Mouse (Mus musculus) heart, adult 2 months (tissue): Measurements from ENCODE around the gene Ccdc58. TPM values are rescaled to one million over a fixed set of nuclear protein-coding genes. Genes with fewer than 3 reads are reported as not detected.
"Not testable (repeated sequence)": the region's sequence is repeated elsewhere in the genome, so short reads cannot be mapped to it uniquely, and the experiment has no call there.

Source experiments
- DNase-seq, 2 experiments: peaks; one replicate each; pipeline ENCODE4 v3.0.0; 2021
- H3K27ac ChIP-seq: fragments of 200-600 bp; 2 replicates; pipeline ENCODE4 v1.8.1; 2022
- H3K27me3 ChIP-seq: fragments of 200-500 bp; 2 replicates; pipeline ENCODE4 v1.6.1; 2012; ENCODE audit warnings: mild to moderate bottlenecking, low read length, inconsistent platforms, mixed read lengths; ENCODE audit not compliant: control insufficient read depth, insufficient read depth
- H3K36me3 ChIP-seq: fragments of 200-500 bp; 2 replicates; pipeline ENCODE4 v1.6.1; 2012; ENCODE audit warnings: low read length, inconsistent platforms; ENCODE audit not compliant: control insufficient read depth, insufficient read depth
- H3K4me1 ChIP-seq: fragments of 200-500 bp; 2 replicates; pipeline ENCODE4 v1.6.1; 2011; ENCODE audit warnings: low read length; ENCODE audit not compliant: control insufficient read depth, insufficient read depth
- H3K4me3 ChIP-seq: fragments of 200-600 bp; 2 replicates; pipeline ENCODE4 v1.8.1; 2022
- H3K79me2 ChIP-seq: fragments of 200-500 bp; replicated peaks from 2 replicates; pipeline ENCODE4 v1.6.1; 2012; ENCODE audit warnings: mild to moderate bottlenecking, inconsistent platforms, low read length, moderate library complexity, mixed read lengths; ENCODE audit not compliant: control insufficient read depth, insufficient read depth
- H3K9ac ChIP-seq: fragments of 200-500 bp; 2 replicates; pipeline ENCODE4 v1.6.1; 2012; ENCODE audit warnings: low read depth, mild to moderate bottlenecking, control low read depth, inconsistent platforms, low read length, mixed read lengths
- CTCF ChIP-seq: fragments of 200-600 bp; IDR thresholded peaks from 2 replicates; pipeline ENCODE4 v1.8.1; 2022; ENCODE audit warnings: antibody characterized with exemption, mild to moderate bottlenecking, moderate library complexity
- EP300 ChIP-seq: fragments of 200-500 bp; IDR thresholded peaks from 2 replicates; pipeline ENCODE4 v1.6.1; 2011; ENCODE audit warnings: low read depth, low read length, control low read depth; ENCODE audit not compliant: insufficient read depth
- POLR2A ChIP-seq: fragments of 200-500 bp; IDR thresholded peaks from 2 replicates; pipeline ENCODE4 v1.6.1; 2011; ENCODE audit warnings: mild to moderate bottlenecking, low read depth, low read length, control low read depth; ENCODE audit not compliant: insufficient read depth
- WGBS: fragments of 180-500 bp; shearing (Covaris S2); methylation state at CpG from one replicate; pipeline ENCODE4 v1.1.7; 2018; 5-methylcytosine and 5-hydroxymethylcytosine counted together
- intact Hi-C: fragments of 180-260 bp; cut with DNase I; formaldehyde crosslinking; loops from one replicate; pipeline ENCODE4 v1.15.1; 2025
- polyA plus RNA-seq: library from polyadenylated mRNA; depleted of rRNA; stranded (reverse); fragments of >200 nt; gene quantifications from 2 replicates; pipeline ENCODE4 v1.2.3, GENCODE M21; 2012; rRNA removed
- total RNA-seq, 2 experiments: library from RNA; stranded (reverse); gene quantifications; 2 replicates each; pipeline ENCODE4 v1.2.3; 2021

Gene Ccdc58
- total and polyA plus RNA-seq, 3 experiments = 14.0 to 33.3 (median 31.1) TPM

DNA sequence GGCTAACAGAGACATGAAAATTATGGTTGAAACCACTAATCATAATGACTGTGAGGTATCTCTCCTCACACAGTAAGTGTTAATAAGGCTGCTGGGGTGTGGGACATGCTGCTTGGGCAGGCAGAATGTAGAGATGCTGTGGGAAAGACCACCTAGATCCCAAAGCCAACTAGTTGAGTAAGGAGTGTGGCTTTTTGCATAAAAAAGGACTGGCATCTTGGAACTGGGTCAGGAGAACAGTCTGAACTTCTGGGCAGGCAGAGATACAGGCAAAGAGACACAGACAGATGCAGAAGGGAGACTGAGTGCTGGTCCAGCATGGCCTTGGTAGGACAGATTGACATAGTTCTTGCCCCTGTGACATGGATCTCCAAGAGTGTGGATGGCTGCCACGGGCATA lies 30.0 kb downstream of the Ccdc58 start:
- no peak for TF ChIP-seq EP300
- no peak for TF ChIP-seq CTCF
- TF ChIP-seq POLR2A = no peak
- Histone ChIP-seq H3K4me3 (no peak overlapping the region), H3K4me1 (no peaks in the 10 kb centered on the region), H3K27ac (no peak overlapping the region), H3K9ac (no peak overlapping the region), H3K27me3 (no peaks in the 10 kb centered on the region), H3K79me2 (no peaks in the 10 kb centered on the region), H3K36me3 (no peaks in the 10 kb centered on the region)
- no peak for DNase-seq
- intact Hi-C loops = no loop called here
- 81% methylated on average over 1 of the region's 1 CpGs for WGBS

DNA sequence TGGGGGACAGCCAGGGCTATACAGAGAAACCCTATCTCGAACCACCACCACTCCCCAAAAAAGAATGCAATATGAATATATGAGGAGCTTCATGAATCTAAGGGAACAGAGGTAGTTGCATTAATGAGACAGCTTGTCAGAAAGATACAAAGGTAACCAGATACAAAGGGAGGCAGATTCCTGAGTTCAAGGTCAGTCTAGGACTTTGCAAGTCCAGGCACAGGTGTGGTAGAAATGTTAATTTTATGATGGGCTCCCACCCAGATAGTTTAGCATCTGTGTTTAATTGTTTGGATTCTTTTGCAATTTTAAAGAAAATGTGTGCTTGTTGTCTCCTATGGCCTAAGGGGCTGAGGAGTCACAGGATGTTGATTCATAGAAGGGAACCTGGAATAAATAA lies 30.7 kb downstream of the Ccdc58 start:
- H3K36me3 ChIP-seq = no peaks in the 10 kb centered on the region
- TF ChIP-seq POLR2A (no peak), CTCF (no peak), EP300 (no peak)
- no peaks in the 10 kb centered on the region for H3K79me2 ChIP-seq
- DNase-seq = no peak
- no peak overlapping the region for H3K27ac ChIP-seq
- no peaks in the 10 kb centered on the region for H3K27me3 ChIP-seq
- intact Hi-C loops = no loop called here
- WGBS = 84% methylated on average over 1 of the region's 1 CpGs
- no peak overlapping the region for H3K9ac ChIP-seq
- H3K4me3 ChIP-seq = no peak overlapping the region
- H3K4me1 ChIP-seq = no peaks in the 10 kb centered on the region

- H3K27me3 ChIP-seq, H3K4me1 ChIP-seq, H3K36me3 ChIP-seq, H3K79me2 ChIP-seq, H3K9ac ChIP-seq, intact Hi-C loops, H3K4me3 ChIP-seq, DNase-seq, H3K27ac ChIP-seq: not testable (repeated sequence)
Measured at GRCm38 (mm10) chr16:36111486-36111885, 40.0 kb downstream of the Ccdc58 start.

- intact Hi-C loops = not testable (repeated sequence)
Measured at GRCm38 (mm10) chr16:36115751-36116150, 44.3 kb downstream of the Ccdc58 start.

GRCm38 (mm10) chr16:36128092-36128491 lies 56.6 kb downstream of the Ccdc58 start:
- no peaks in the 10 kb centered on the region for H3K79me2 ChIP-seq
- TF ChIP-seq POLR2A = no peak
- TF ChIP-seq EP300 = no peak
- no peak for TF ChIP-seq CTCF
- H3K27ac ChIP-seq = no peak overlapping the region
- no peaks in the 10 kb centered on the region for H3K4me1 ChIP-seq
- intact Hi-C loops = no loop called here
- H3K36me3 ChIP-seq = no peaks in the 10 kb centered on the region
- no peak for DNase-seq
- no peak overlapping the region for H3K4me3 ChIP-seq
- no peak overlapping the region for H3K9ac ChIP-seq
- WGBS = 78% methylated on average over 7 of the region's 7 CpGs
- H3K27me3 ChIP-seq = no peaks in the 10 kb centered on the region

More at GRCm38 (mm10) chr16:36115751-36116150, 44.3 kb downstream of the Ccdc58 start:
- H3K4me1 ChIP-seq, DNase-seq, H3K27me3 ChIP-seq, H3K79me2 ChIP-seq, H3K27ac ChIP-seq, H3K9ac ChIP-seq, H3K4me3 ChIP-seq, H3K36me3 ChIP-seq: not testable (repeated sequence)
- WGBS = 91% methylated on average over 6 of the region's 6 CpGs

GRCm38 (mm10) chr16:36131141-36131540 lies 59.7 kb downstream of the Ccdc58 start, which contains the start of gene Csta1:
TSS of gene Csta1 (minus strand) at chr16:36131241.
- no peak for TF ChIP-seq CTCF
- TF ChIP-seq EP300 = no peak
- TF ChIP-seq POLR2A = no peak
- Histone ChIP-seq H3K27ac (no peak within 1 kb of the TSS), H3K27me3 (peaks cover 2% of the 10 kb centered on the region; the same call in 1 of the 2 replicates), H3K36me3 (no peaks in the 10 kb centered on the region), H3K4me1 (no peaks in the 10 kb centered on the region), H3K4me3 (no peak within 1 kb of the TSS), H3K9ac (no peak within 1 kb of the TSS), H3K79me2 (no peaks in the 10 kb centered on the region)
- intact Hi-C loops = no loop called here
- DNase-seq = no peak
- WGBS = 62% methylated on average over 1 of the region's 1 CpGs

- Histone ChIP-seq H3K36me3 (no peaks in the 10 kb centered on the region), H3K27me3 (peaks cover 2% of the 10 kb centered on the region; the same call in 1 of the 2 replicates), H3K4me3 (no peak overlapping the region), H3K27ac (no peak overlapping the region), H3K4me1 (no peaks in the 10 kb centered on the region), H3K9ac (no peak overlapping the region), H3K79me2 (no peaks in the 10 kb centered on the region)
- no peak for TF ChIP-seq POLR2A
- no peak for TF ChIP-seq EP300
- no peak for TF ChIP-seq CTCF
- intact Hi-C loops = no loop called here
- DNase-seq = no peak
- WGBS = 74% methylated on average over 2 of the region's 2 CpGs
Measured at GRCm38 (mm10) chr16:36138201-36138600, 66.7 kb downstream of the Ccdc58 start.

Other genes with a start within 250 kb of the Ccdc58 start
- 10 to 100 TPM in 1 of 2 experiments, 1 to 10 TPM in 1; 9.9 to 11.3 TPM for gene Parp14, start 200.1 kb upstream of the Ccdc58 start, total RNA-seq
- 3.8 and 5.9 TPM in 2 replicates for gene Parp14, start 200.1 kb upstream of the Ccdc58 start, polyA plus RNA-seq
- 1 to 10 TPM; 9.3 to 9.8 TPM for gene Parp9, start 133.2 kb upstream of the Ccdc58 start, total RNA-seq
- 6.5 and 11.1 TPM in 2 replicates for gene Parp9, start 133.2 kb upstream of the Ccdc58 start, polyA plus RNA-seq
- 1 to 10 TPM; 8.6 to 8.9 TPM for gene Dtx3l, start 132.5 kb upstream of the Ccdc58 start, total RNA-seq
- 5.9 and 8.9 TPM in 2 replicates for gene Dtx3l, start 132.5 kb upstream of the Ccdc58 start, polyA plus RNA-seq
- 100 to 1,000 TPM; 112 to 128 TPM for gene Kpna1, start 92.9 kb upstream of the Ccdc58 start, total RNA-seq
- 18.7 and 40.3 TPM in 2 replicates for gene Kpna1, start 92.9 kb upstream of the Ccdc58 start, polyA plus RNA-seq
- gene Wdr5b, start 30.5 kb upstream of the Ccdc58 start, total RNA-seq = 1 to 10 TPM; 2.7 to 2.8 TPM
- gene Wdr5b, start 30.5 kb upstream of the Ccdc58 start, polyA plus RNA-seq = 1.8 and 2.5 TPM in 2 replicates
- gene Fam162a, start 91 bp upstream of the Ccdc58 start, total RNA-seq = 100 to 1,000 TPM; 212 to 248 TPM
- gene Fam162a, start 91 bp upstream of the Ccdc58 start, polyA plus RNA-seq = 95.0 and 98.5 TPM in 2 replicates
- not detected for gene Csta1, start 59.6 kb downstream of the Ccdc58 start, total RNA-seq
- not detected in 2 replicates for gene Csta1, start 59.6 kb downstream of the Ccdc58 start, polyA plus RNA-seq
- not detected for gene Stfa2l1, start 85.1 kb downstream of the Ccdc58 start, total RNA-seq
- not detected in 2 replicates for gene Stfa2l1, start 85.1 kb downstream of the Ccdc58 start, polyA plus RNA-seq
- not detected for gene Gm5483, start 112.5 kb downstream of the Ccdc58 start, total RNA-seq
- not detected in 2 replicates for gene Gm5483, start 112.5 kb downstream of the Ccdc58 start, polyA plus RNA-seq
- gene Gm5416, start 138.7 kb downstream of the Ccdc58 start, total RNA-seq = not detected
- gene Gm5416, start 138.7 kb downstream of the Ccdc58 start, polyA plus RNA-seq = not detected in 2 replicates
- gene 2010005H15Rik, start 149.8 kb downstream of the Ccdc58 start, total RNA-seq = not detected
- not detected in 2 replicates for gene 2010005H15Rik, start 149.8 kb downstream of the Ccdc58 start, polyA plus RNA-seq
- not detected for gene Stfa1, start 205.3 kb downstream of the Ccdc58 start, total RNA-seq
- gene Stfa1, start 205.3 kb downstream of the Ccdc58 start, polyA plus RNA-seq = not detected in 2 replicates